Mouse (Mus musculus) liver, embryonic 11.5 days (tissue): ENCODE data around the gene Olfr49. TPM values are rescaled to one million over a fixed set of nuclear protein-coding genes. Genes with fewer than 3 reads are reported as not detected.

Source experiments
- ATAC-seq: fragments of 200-750 bp; cut with Nextera tagmentation; replicated peaks from 2 replicates; pipeline ENCODE4 v1.8.0; 2017; ENCODE audit warnings: moderate number of reproducible peaks, mild to moderate bottlenecking, moderate TSS enrichment, moderate library complexity; ENCODE audit not compliant: low FRiP score
- DNase-seq: peaks from one replicate; pipeline ENCODE4 v3.0.0-alpha.2; 2017; ENCODE audit warnings: low spot score
- H3K27ac ChIP-seq: fragments of 300-500 bp; sonication (generic); 2 replicates; pipeline ENCODE4 v1.5.1; 2014; ENCODE audit warnings: mild to moderate bottlenecking, low read depth, low read length, control low read depth
- H3K27me3 ChIP-seq: fragments of 300-500 bp; sonication (generic); replicated peaks from 2 replicates; pipeline ENCODE4 v1.6.1; 2014; ENCODE audit warnings: low read length, mixed read lengths; ENCODE audit not compliant: control insufficient read depth, insufficient read depth
- H3K36me3 ChIP-seq: fragments of 300-500 bp; sonication (generic); 2 replicates; pipeline ENCODE4 v1.6.1; 2014; ENCODE audit warnings: mild to moderate bottlenecking, low read length, moderate library complexity, mixed read lengths; ENCODE audit not compliant: control insufficient read depth, insufficient read depth
- H3K4me1 ChIP-seq: fragments of 300-500 bp; sonication (generic); replicated peaks from 2 replicates; pipeline ENCODE4 v1.6.1; 2014; ENCODE audit warnings: low read length, mixed read lengths; ENCODE audit not compliant: control insufficient read depth, insufficient read depth
- H3K4me2 ChIP-seq: fragments of 300-500 bp; sonication (generic); 2 replicates; pipeline ENCODE4 v1.6.1; 2014; ENCODE audit warnings: mild to moderate bottlenecking, control low read depth, moderate library complexity
- H3K4me3 ChIP-seq: fragments of 300-500 bp; sonication (generic); 2 replicates; pipeline ENCODE4 v1.5.1; 2014; ENCODE audit warnings: low read depth, low read length, control low read depth
- H3K9ac ChIP-seq: fragments of 300-500 bp; sonication (generic); 2 replicates; pipeline ENCODE4 v1.6.1; 2014; ENCODE audit warnings: low read depth, low read length, control low read depth
- H3K9me3 ChIP-seq: fragments of 300-500 bp; sonication (generic); 2 replicates; pipeline ENCODE4 v1.6.1; 2016; ENCODE audit warnings: low read length, inconsistent platforms, mixed read lengths; ENCODE audit not compliant: control insufficient read depth
- WGBS: fragments of 180-500 bp; shearing (Covaris S2); extraction: QIAGEN DNeasy Blood & Tissue Kit; methylation state at CpG from one replicate; pipeline ENCODE4 v1.1.7; 2014; 5-methylcytosine and 5-hydroxymethylcytosine counted together
- polyA plus RNA-seq: library from polyadenylated mRNA; unstranded; fragments of >200 nt; fragmentation: Nextera tagmentation; extraction: Ambion mirVana; gene quantifications from 2 replicates; pipeline ENCODE4 v1.2.1, GENCODE M21; 2014

Olfr49 gene
- polyA plus RNA-seq, 1 experiment from 2014 or later: not detected

DNA sequence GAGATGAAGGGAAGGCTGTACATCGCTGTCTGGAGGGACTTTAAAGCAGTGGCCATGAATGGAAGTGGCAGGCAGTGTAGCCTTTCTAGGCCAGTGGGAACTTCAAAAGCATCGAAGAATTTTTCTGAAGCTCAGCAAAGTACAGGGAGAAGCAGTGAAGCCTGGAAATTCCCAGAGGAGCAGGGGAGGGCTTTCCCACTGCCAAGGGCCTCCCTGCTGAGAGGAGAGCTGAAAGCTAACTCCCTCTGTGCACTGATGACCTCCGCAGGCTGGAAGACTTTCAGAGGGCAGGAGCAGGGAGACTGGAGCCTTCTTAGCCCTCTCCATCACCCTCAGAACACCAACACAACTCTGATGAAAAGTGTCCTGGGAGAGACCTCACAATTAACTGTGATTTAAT is 27.0 kb upstream of the Olfr49 start:
- Histone ChIP-seq H3K27ac (no peak overlapping the region), H3K36me3 (no peaks in the 10 kb centered on the region), H3K27me3 (no peaks in the 10 kb centered on the region), H3K4me2 (no peak overlapping the region), H3K4me1 (no peaks in the 10 kb centered on the region), H3K9ac (no peak overlapping the region), H3K4me3 (no peak overlapping the region), H3K9me3 (no peaks in the 10 kb centered on the region)
- WGBS: 39% methylated on average over 3 of the region's 3 CpGs
- no peak for ATAC-seq
- no peak for DNase-seq

DNA sequence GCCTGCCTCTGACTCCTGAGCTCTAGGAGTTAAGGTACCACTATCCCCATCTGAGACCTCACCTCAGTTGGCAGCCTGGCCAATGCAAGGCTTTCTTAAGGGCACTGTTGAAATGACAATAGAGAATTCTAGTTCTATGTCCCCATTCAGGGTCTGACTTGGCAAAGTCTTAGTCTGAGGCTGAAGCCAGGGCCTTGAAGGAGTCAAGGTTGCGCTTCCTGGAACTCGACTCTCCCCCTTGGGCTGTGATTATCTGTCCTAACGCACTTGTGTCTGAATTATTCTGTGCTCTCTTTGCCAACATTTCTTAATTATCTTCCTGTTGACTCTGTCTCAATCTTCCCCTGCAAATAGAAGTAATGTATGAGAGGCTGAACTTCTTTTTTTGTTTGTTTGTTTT is 15.9 kb upstream of the Olfr49 start:
- Histone ChIP-seq H3K4me3 (no peak overlapping the region), H3K4me2 (no peak overlapping the region), H3K27ac (no peak overlapping the region), H3K9ac (no peak overlapping the region), H3K4me1 (no peaks in the 10 kb centered on the region), H3K27me3 (no peaks in the 10 kb centered on the region), H3K9me3 (no peaks in the 10 kb centered on the region), H3K36me3 (no peaks in the 10 kb centered on the region)
- no peak for ATAC-seq
- 80% methylated on average over 3 of the region's 3 CpGs for WGBS
- no peak for DNase-seq

DNA sequence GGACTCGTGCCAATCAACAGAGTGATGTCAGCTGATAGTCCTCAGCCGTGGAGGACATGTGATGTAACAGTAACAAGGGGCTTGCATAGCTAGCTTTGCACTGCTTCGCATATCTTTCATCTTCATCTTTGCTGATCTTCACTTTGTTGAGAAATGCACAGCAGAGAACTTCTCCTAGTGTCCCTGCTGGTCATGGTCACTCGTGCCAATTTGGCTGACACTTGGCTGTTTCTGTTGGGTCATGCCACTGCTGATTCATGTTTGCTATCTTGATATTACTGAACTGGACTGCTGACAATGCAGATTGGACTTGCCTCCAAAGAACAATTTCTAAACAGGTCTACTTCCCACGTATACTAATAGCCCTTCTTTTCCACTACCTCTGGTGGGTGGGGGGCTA is 15.4 kb upstream of the Olfr49 start:
- no peak for DNase-seq
- Histone ChIP-seq H3K27ac (no peak overlapping the region), H3K4me1 (no peaks in the 10 kb centered on the region), H3K36me3 (no peaks in the 10 kb centered on the region), H3K4me2 (no peak overlapping the region), H3K9ac (no peak overlapping the region), H3K4me3 (no peak overlapping the region), H3K27me3 (no peaks in the 10 kb centered on the region), H3K9me3 (no peaks in the 10 kb centered on the region)
- 72% methylated on average over 5 of the region's 5 CpGs for WGBS
- no peak for ATAC-seq

DNA sequence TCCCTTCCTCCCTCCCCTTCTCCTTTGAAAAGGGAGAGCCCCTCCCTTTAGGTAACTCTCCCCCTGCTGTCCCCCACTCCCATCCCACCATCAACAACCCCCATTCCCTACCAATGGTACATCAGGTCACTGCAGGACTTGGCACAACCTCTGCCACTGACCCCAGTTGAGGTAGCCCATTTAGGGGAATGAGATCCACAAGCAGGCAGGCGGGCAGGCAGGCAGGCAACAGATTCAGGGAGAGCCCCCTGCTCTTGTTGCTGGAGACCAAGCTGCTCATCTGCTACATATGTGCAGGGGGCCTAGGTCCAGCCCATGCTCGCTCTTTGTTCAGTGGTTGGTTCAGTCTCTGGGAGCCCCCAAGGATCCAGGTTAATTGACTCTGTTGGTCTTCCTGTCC is 8.3 kb downstream of the Olfr49 start:
- no peak for ATAC-seq

DNA sequence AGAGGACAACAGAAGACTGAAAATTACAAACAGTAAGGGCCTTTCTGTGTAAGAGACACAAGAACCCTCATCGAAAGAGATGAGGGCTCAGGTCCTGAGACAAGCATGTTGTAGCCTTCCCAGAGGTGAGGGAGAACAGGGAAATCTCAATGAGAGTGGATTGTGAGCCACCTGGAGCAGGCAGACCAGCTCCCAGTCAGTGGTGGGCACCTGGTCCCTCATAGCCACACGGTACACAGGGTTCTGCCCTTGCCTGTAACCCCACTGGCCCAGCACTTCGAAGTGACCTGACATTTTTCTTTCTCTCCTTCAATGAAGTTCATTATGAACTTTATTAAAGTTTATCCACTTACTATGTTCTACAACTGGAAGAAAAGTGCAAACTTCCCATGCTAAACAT is 12.0 kb downstream of the Olfr49 start:
- ATAC-seq: no peak
- H3K9me3 ChIP-seq: no peaks in the 10 kb centered on the region
- H3K4me1 ChIP-seq: no peaks in the 10 kb centered on the region
- H3K27ac ChIP-seq: no peak overlapping the region
- 84% methylated on average over 3 of the region's 3 CpGs for WGBS
- H3K9ac ChIP-seq: no peak overlapping the region
- H3K36me3 ChIP-seq: peaks cover 4% of the 10 kb centered on the region; the same call in 1 of the 2 replicates
- no peak overlapping the region for H3K4me3 ChIP-seq
- no peak for DNase-seq
- H3K27me3 ChIP-seq: no peaks in the 10 kb centered on the region
- no peak overlapping the region for H3K4me2 ChIP-seq

More for the DNA sequence above, 8.3 kb downstream of the Olfr49 start:
- Histone ChIP-seq H3K9me3 (no peaks in the 10 kb centered on the region), H3K27me3 (no peaks in the 10 kb centered on the region), H3K4me1 (no peaks in the 10 kb centered on the region), H3K9ac (no peak overlapping the region), H3K36me3 (no peaks in the 10 kb centered on the region), H3K4me3 (no peak overlapping the region), H3K4me2 (no peak overlapping the region), H3K27ac (no peak overlapping the region)
- DNase-seq: no peak
- WGBS: 88% methylated on average over 2 of the region's 2 CpGs

DNA sequence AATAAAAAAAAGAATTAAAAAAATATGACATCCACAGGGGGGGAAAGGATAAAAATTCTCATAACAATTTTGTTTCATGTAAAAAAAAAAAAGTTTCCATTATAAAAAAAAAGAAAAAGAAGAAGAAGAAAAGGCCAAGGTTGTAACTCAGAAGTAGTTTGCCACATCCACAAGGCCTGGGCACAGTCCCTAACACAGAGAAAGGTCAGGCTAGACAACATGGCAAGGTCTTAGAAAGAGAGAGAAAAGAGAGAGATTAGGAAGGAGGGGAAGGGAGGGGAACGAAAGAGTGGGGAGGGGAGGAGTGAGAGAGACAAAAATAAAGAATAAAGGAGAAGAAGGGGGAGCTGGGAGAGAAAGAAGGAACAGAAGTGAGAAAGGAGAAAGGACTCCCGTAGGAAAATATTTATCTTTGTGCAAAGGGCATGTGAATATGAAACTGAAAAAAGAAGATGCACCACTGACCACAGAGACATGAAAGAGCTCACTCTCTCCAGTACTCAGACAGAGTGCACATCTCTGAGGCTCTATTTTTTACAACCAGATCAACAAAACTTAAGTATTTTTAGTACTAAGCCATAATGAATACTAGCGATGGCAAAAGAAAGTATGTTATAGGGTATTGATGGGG is 12.6 kb downstream of the Olfr49 start:
- Histone ChIP-seq H3K4me3 (no peak overlapping the region), H3K4me1 (no peaks in the 10 kb centered on the region), H3K36me3 (peaks cover 4% of the 10 kb centered on the region; the same call in 1 of the 2 replicates), H3K9ac (no peak overlapping the region), H3K27me3 (no peaks in the 10 kb centered on the region), H3K4me2 (no peak overlapping the region), H3K9me3 (no peaks in the 10 kb centered on the region), H3K27ac (no peak overlapping the region)
- DNase-seq: no peak
- ATAC-seq: no peak
- WGBS: 83% methylated on average over 3 of the region's 3 CpGs

DNA sequence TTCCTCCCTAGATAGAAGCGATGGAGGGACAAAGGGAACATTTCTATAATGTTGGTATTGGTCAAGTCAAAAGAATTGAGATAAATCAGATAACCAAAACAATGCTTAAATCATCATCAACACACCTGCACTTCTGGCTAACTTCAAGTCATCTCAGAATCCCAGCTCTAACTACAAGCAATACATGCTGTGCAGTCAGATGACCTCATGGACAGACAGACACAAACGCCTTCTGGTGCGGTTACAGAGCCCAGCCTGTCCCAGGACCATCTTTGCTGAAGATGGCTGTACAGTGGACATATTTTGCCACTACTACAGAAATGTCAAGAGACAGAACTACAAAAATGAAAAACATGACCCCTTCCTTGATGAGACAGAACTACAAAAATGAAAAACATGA is 14.3 kb downstream of the Olfr49 start:
- ATAC-seq (no peak), DNase-seq (no peak)
- no peak overlapping the region for H3K9ac ChIP-seq
- H3K36me3 ChIP-seq: peaks cover 4% of the 10 kb centered on the region; the same call in 1 of the 2 replicates
- no peaks in the 10 kb centered on the region for H3K4me1 ChIP-seq
- H3K4me2 ChIP-seq: no peak overlapping the region
- H3K27ac ChIP-seq: no peak overlapping the region
- WGBS: 92% methylated on average over 3 of the region's 3 CpGs
- H3K9me3 ChIP-seq: no peaks in the 10 kb centered on the region
- H3K4me3 ChIP-seq: no peak overlapping the region
- no peaks in the 10 kb centered on the region for H3K27me3 ChIP-seq

DNA sequence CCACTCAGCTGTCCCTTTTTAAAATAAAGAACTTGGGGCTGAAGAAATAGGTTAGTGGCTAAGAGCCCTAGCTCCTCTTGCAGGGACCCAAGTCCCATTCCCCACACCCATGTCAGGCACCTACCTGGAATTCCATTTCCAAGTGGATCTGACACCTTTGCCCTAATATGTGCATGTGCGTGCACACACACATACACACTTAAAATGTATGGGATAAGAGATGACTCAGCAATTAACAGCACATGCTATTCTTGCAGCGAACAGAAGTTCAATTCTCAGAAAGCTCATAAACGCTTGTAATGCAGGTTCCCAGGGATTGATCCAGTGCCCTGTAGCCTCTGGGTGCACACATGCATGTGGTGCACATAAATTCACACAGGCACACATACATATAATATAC is 15.2 kb downstream of the Olfr49 start:
- H3K27ac ChIP-seq: no peak overlapping the region
- H3K4me1 ChIP-seq: no peaks in the 10 kb centered on the region
- DNase-seq: no peak
- no peak overlapping the region for H3K4me2 ChIP-seq
- peaks cover 4% of the 10 kb centered on the region; the same call in 1 of the 2 replicates for H3K36me3 ChIP-seq
- H3K4me3 ChIP-seq: no peak overlapping the region
- H3K9me3 ChIP-seq: no peaks in the 10 kb centered on the region
- H3K27me3 ChIP-seq: no peaks in the 10 kb centered on the region
- whole genome bisulfite sequencing: 89% methylated on average over 3 of the region's 3 CpGs
- no peak for ATAC-seq
- H3K9ac ChIP-seq: no peak overlapping the region

DNA sequence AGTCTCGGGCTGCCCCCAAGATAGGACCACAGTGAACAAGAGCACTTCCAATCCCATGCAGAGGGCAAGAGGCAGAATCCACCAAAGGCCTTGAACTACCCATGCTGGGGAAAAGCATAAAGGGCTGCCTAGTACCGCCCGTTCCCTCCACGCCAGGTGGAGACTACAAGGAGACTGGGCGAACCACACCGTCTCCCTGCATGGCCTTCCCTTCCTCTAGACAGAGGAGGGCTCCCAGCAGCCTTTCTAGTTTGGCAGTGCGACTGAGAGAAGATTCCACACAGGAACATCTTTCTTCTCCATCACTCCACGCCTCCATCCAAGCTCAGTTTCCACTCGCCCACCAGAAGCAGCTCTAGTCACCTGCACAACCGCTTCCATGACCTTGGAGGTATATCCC is 16.8 kb downstream of the Olfr49 start:
- no peaks in the 10 kb centered on the region for H3K4me1 ChIP-seq
- ATAC-seq (no peak), DNase-seq (no peak)
- H3K4me2 ChIP-seq: no peak overlapping the region
- H3K9ac ChIP-seq: no peak overlapping the region
- H3K4me3 ChIP-seq: no peak overlapping the region
- peaks cover 6% of the 10 kb centered on the region; the same call in 1 of the 2 replicates for H3K36me3 ChIP-seq
- H3K27ac ChIP-seq: no peak overlapping the region
- no peaks in the 10 kb centered on the region for H3K9me3 ChIP-seq
- 86% methylated on average over 10 of the region's 10 CpGs for WGBS
- H3K27me3 ChIP-seq: no peaks in the 10 kb centered on the region
